Mouse (Mus musculus): ENCODE measurements around the gene Arglu1.

GRCm38 (mm10) chr8:8652388-8652787 is 37.9 kb downstream of the Arglu1 start:
- TF ChIP-seq POLR2A (IDR thresholded peaks at IDR 0.05; ENCODE audit: low read depth, low read length) (no peak), CTCF (IDR thresholded peaks at IDR 0.05; ENCODE audit: borderline replicate concordance, insufficient read depth, low read length) (no peak)

All from embryonic fibroblast, embryonic 13.5 days (primary cell).